Mouse (Mus musculus) lung, embryonic 16.5 days (tissue): ENCODE results near the gene Oma1. TPM values are rescaled to one million over a fixed set of nuclear protein-coding genes. Genes with fewer than 3 reads are reported as not detected.

Source experiments
- ATAC-seq: fragments of 200-750 bp; cut with Nextera tagmentation; 2 replicates; pipeline ENCODE4 v1.8.0; 2017; ENCODE audit warnings: low read depth, mild to moderate bottlenecking, moderate library complexity
- H3K27ac ChIP-seq: fragments of 300-500 bp; sonication (generic); 2 replicates; pipeline ENCODE4 v1.5.1; 2014; ENCODE audit warnings: mild to moderate bottlenecking, control low read depth, low read length
- H3K27me3 ChIP-seq: fragments of 300-500 bp; sonication (generic); 2 replicates; pipeline ENCODE4 v1.6.1; 2014; ENCODE audit warnings: low read depth, low read length, mixed read lengths; ENCODE audit not compliant: control insufficient read depth, insufficient read depth
- H3K36me3 ChIP-seq: fragments of 300-500 bp; sonication (generic); 2 replicates; pipeline ENCODE4 v1.6.1; 2014; ENCODE audit warnings: low read length; ENCODE audit not compliant: control insufficient read depth, insufficient read depth
- H3K4me1 ChIP-seq: fragments of 300-500 bp; sonication (generic); replicated peaks from 2 replicates; pipeline ENCODE4 v1.6.1; 2014; ENCODE audit warnings: low read length, mixed read lengths; ENCODE audit not compliant: control insufficient read depth, insufficient read depth
- H3K4me2 ChIP-seq: fragments of 300-500 bp; sonication (generic); 2 replicates; pipeline ENCODE4 v1.6.1; 2014; ENCODE audit warnings: low read depth, low read length, control low read depth
- H3K4me3 ChIP-seq: fragments of 300-500 bp; sonication (generic); 2 replicates; pipeline ENCODE4 v1.5.1; 2014; ENCODE audit warnings: mild to moderate bottlenecking, low read length, control low read depth
- H3K9ac ChIP-seq: fragments of 300-500 bp; sonication (generic); 2 replicates; pipeline ENCODE4 v1.6.1; 2014; ENCODE audit warnings: low read length, control low read depth
- H3K9me3 ChIP-seq: fragments of 300-500 bp; sonication (generic); 2 replicates; pipeline ENCODE4 v1.6.1; 2016; ENCODE audit warnings: low read length; ENCODE audit not compliant: control insufficient read depth
- WGBS: fragments of 180-500 bp; shearing (Covaris S2); extraction: QIAGEN DNeasy Blood & Tissue Kit; methylation state at CpG from one replicate; pipeline ENCODE4 v1.1.7; 2014; 5-methylcytosine and 5-hydroxymethylcytosine counted together
- polyA plus RNA-seq: library from polyadenylated mRNA; unstranded; fragments of >200 nt; fragmentation: Nextera tagmentation; extraction: Ambion mirVana; gene quantifications from 2 replicates; pipeline ENCODE4 v1.2.1, GENCODE M21; 2015

Gene Oma1
- 21.0 and 23.3 TPM in 2 replicates for polyA plus RNA-seq

- Histone ChIP-seq H3K4me3 (peak within 1 kb of the TSS; percentile 75), H3K4me2 (peak within 1 kb of the TSS; percentile 52), H3K27me3 (no peaks in the 10 kb centered on the region), H3K36me3 (no peaks in the 10 kb centered on the region), H3K4me1 (peaks cover 6% of the 10 kb centered on the region), H3K9me3 (no peaks in the 10 kb centered on the region), H3K27ac (peak within 1 kb of the TSS; percentile 98), H3K9ac (peak within 1 kb of the TSS; percentile 90)
- peak; percentile 100 for ATAC-seq
- 0% methylated on average over 58 of the region's 61 CpGs for WGBS
Measured at GRCm38 (mm10) chr4:103313587-103314525, at the start of gene Oma1. TSS of gene Oma1 (plus strand) at chr4:103313812.

GRCm38 (mm10) chr4:103263812-103264396 lies 49.7 kb upstream of the Oma1 start:
- no peaks in the 10 kb centered on the region for H3K9me3 ChIP-seq
- WGBS, result 10% methylated on average over 8 of the region's 8 CpGs
- H3K36me3 ChIP-seq, result no peaks in the 10 kb centered on the region
- H3K4me3 ChIP-seq, result no peak overlapping the region
- H3K4me1 ChIP-seq, result 0 out of 2 replicates have a peak, but pooled peaks cover 6% of the 10 kb centered on the region
- no peaks in the 10 kb centered on the region for H3K27me3 ChIP-seq
- H3K9ac ChIP-seq, result no peak overlapping the region
- H3K4me2 ChIP-seq, result no peak overlapping the region
- ATAC-seq, result no peak
- H3K27ac ChIP-seq, result no peak overlapping the region

- no peak overlapping the region for H3K4me2 ChIP-seq
- ATAC-seq, result no peak
- no peaks in the 10 kb centered on the region for H3K9me3 ChIP-seq
- no peak overlapping the region for H3K27ac ChIP-seq
- H3K4me1 ChIP-seq, result 0 out of 2 replicates have a peak, but pooled peaks cover 6% of the 10 kb centered on the region
- H3K9ac ChIP-seq, result no peak overlapping the region
- 28% methylated on average over 2 of the region's 2 CpGs for WGBS
- H3K27me3 ChIP-seq, result no peaks in the 10 kb centered on the region
- no peak overlapping the region for H3K4me3 ChIP-seq
- H3K36me3 ChIP-seq, result no peaks in the 10 kb centered on the region
Measured at GRCm38 (mm10) chr4:103265166-103265565, 48.4 kb upstream of the Oma1 start.

- Histone ChIP-seq H3K4me2 (no peak overlapping the region), H3K27me3 (no peaks in the 10 kb centered on the region), H3K9ac (no peak overlapping the region), H3K9me3 (no peaks in the 10 kb centered on the region), H3K36me3 (no peaks in the 10 kb centered on the region), H3K27ac (no peak overlapping the region), H3K4me3 (no peak overlapping the region), H3K4me1 (no peaks in the 10 kb centered on the region)
- WGBS, result 75% methylated on average over 4 of the region's 4 CpGs
- no peak for ATAC-seq
Measured at GRCm38 (mm10) chr4:103269336-103269735, 44.3 kb upstream of the Oma1 start.

GRCm38 (mm10) chr4:103273021-103273420 lies 40.6 kb upstream of the Oma1 start:
- Histone ChIP-seq H3K27me3 (no peaks in the 10 kb centered on the region), H3K4me2 (no peak overlapping the region), H3K9me3 (no peaks in the 10 kb centered on the region), H3K4me3 (no peak overlapping the region), H3K9ac (no peak overlapping the region), H3K27ac (no peak overlapping the region), H3K36me3 (no peaks in the 10 kb centered on the region), H3K4me1 (no peaks in the 10 kb centered on the region)
- no peak for ATAC-seq
- WGBS, result 60% methylated on average over 7 of the region's 8 CpGs

GRCm38 (mm10) chr4:103288342-103288741 lies 25.3 kb upstream of the Oma1 start:
- H3K27me3 ChIP-seq, result no peaks in the 10 kb centered on the region
- ATAC-seq, result no peak
- no peak overlapping the region for H3K4me3 ChIP-seq
- H3K9me3 ChIP-seq, result no peaks in the 10 kb centered on the region
- no peak overlapping the region for H3K4me2 ChIP-seq
- WGBS, result 80% methylated on average over 7 of the region's 7 CpGs
- H3K36me3 ChIP-seq, result no peaks in the 10 kb centered on the region
- no peaks in the 10 kb centered on the region for H3K4me1 ChIP-seq
- H3K27ac ChIP-seq, result no peak overlapping the region
- H3K9ac ChIP-seq, result no peak overlapping the region

GRCm38 (mm10) chr4:103290763-103291162 lies 22.8 kb upstream of the Oma1 start, which contains the start of gene 4921539E11Rik:
TSS of gene 4921539E11Rik (minus strand) at chr4:103290863.
- Histone ChIP-seq H3K36me3 (no peaks in the 10 kb centered on the region), H3K27ac (no peak within 1 kb of the TSS), H3K4me3 (no peak within 1 kb of the TSS), H3K9me3 (no peaks in the 10 kb centered on the region), H3K27me3 (no peaks in the 10 kb centered on the region), H3K9ac (no peak within 1 kb of the TSS), H3K4me2 (no peak within 1 kb of the TSS), H3K4me1 (no peaks in the 10 kb centered on the region)
- 72% methylated on average over 2 of the region's 2 CpGs for WGBS
- no peak for ATAC-seq

- H3K4me3 ChIP-seq, result no peak overlapping the region
- no peak overlapping the region for H3K27ac ChIP-seq
- peak overlapping the region; percentile 43 for H3K4me2 ChIP-seq
- ATAC-seq, result no peak
- no peak overlapping the region for H3K9ac ChIP-seq
- H3K4me1 ChIP-seq, result no peaks in the 10 kb centered on the region
- H3K9me3 ChIP-seq, result no peaks in the 10 kb centered on the region
- H3K36me3 ChIP-seq, result no peaks in the 10 kb centered on the region
- H3K27me3 ChIP-seq, result no peaks in the 10 kb centered on the region
- 57% methylated on average over 10 of the region's 10 CpGs for WGBS
Measured at GRCm38 (mm10) chr4:103299342-103299741, 14.3 kb upstream of the Oma1 start.

GRCm38 (mm10) chr4:103303851-103304250 lies 9.8 kb upstream of the Oma1 start:
- Histone ChIP-seq H3K9me3 (no peaks in the 10 kb centered on the region), H3K4me3 (no peak overlapping the region), H3K9ac (no peak overlapping the region), H3K4me1 (no peaks in the 10 kb centered on the region), H3K27ac (no peak overlapping the region), H3K4me2 (no peak overlapping the region), H3K36me3 (no peaks in the 10 kb centered on the region), H3K27me3 (no peaks in the 10 kb centered on the region)
- ATAC-seq, result no peak
- 77% methylated on average over 1 of the region's 1 CpGs for WGBS
